Mouse (Mus musculus) layer of hippocampus, postnatal 25 days (tissue): Measurements from ENCODE around the gene Slc22a23. TPM values are rescaled to one million over a fixed set of nuclear protein-coding genes. Genes with fewer than 3 reads are reported as not detected.

Experiments
- DNase-seq, 2 experiments: peaks; one replicate each; pipeline ENCODE4 v3.0.0; 2022; ENCODE audit warnings: mixed read lengths in 2 of 2, low spot score in 1 of 2; ENCODE audit errors: extremely low spot score in 1 of 2
- total RNA-seq, 2 experiments: library from RNA; stranded (reverse); gene quantifications; 2 replicates each; pipeline ENCODE4 v1.2.3; 2021

The Slc22a23 gene
- total RNA-seq, 2 experiments from 2014 or later = 43.3 to 43.7 TPM

DNA sequence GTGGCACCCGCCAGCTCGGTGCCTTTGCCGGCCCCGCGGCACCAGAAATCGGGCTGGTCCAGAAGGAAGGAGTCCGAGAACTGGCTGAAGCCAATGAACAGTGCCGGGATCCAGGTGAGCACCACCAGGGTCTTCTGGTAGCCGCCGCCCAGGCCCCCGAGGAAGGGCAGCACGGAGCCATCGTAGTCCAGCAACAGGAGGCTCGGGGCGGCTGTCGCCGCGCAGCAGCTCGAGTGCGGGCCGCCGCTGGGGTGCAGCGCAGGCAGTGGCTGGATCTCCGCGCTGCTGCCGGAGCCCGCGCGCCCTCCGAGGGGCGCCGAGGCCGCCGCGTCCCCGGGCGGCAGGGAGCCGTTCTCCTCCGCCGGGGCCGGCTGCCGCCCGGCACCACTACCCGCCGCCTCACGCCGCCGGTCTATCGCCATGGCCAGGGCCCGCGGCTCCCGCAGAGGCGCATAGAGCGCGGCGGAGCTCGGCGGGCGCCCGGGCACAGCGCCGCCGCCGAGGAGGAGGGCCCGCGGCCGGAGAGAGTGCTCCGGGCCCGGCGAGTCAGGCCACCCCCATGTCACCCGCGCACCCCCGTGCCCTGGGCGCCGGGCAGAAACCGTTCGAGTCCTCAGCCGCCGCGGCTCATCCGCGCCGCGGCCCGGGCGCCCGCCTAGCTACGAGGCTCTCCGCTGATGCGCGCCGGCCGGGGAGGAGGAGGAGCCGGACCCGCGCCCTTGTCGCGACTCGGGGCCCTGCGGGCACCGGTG lies 430 bp downstream of the Slc22a23 start:
- DNase-seq = peak; percentile 33 to 52

DNA sequence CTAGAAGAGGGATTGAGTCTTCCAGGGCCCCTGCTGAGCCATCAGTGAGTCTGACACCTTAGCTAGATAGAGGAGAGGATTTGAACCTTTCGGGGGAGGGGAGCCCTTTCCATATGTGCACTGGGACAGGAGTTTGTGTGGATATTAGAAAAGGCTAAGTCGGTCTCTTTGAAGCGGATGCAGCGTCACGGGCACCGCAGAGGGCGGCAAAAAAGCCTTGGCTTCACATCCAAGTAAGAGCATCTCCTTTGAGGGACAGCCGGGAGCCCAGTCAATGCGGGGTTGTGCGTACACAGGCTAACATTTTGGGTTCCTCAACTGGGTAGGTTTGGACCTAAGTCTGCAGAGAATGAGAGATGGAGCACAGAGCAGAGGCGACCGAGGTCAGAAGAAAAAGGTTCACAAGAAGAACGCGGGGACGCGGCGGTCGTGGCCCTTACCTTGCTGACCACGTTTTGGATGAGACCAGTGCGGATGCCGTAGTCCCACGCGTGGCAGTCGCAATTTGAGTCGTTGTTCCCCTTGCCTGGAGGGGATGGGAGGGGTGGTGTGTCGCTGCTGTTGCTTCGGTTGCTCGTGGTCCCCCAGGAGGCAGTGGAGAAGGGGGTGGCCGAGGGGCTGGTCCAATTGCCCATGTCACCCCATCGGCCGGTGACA lies 1.1 kb downstream of the Slc22a23 start:
- DNase-seq = peak; percentile 26 to 42

DNA sequence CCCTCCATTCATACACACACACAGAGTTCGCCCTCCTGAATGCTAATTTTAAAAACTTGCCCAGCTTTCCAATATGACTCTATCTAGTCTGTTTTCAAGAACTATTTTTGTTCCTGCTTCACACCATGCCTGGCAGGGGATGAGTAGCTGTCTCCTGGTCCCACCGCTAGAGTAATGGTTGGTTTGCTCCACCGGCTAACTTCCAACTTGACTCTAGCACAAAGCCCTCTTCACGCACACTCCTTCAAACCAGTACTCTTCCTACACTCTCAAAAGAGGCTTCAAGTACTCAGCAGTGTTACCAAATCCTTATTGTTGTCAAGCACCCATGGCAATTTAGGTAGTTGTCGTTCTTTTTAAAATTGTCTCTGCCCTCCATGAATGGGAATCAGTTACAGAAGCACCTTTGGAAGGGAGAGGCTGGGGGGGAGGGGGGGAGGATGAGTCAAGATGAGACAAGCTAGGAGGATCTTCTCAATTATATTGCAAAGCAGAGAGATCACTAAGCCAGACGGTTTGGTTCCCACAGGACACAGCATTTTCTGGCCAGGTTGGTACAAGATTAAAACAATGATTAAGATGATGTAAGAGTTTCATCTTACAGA lies 2.6 kb downstream of the Slc22a23 start:
- DNase-seq = no peak

DNA sequence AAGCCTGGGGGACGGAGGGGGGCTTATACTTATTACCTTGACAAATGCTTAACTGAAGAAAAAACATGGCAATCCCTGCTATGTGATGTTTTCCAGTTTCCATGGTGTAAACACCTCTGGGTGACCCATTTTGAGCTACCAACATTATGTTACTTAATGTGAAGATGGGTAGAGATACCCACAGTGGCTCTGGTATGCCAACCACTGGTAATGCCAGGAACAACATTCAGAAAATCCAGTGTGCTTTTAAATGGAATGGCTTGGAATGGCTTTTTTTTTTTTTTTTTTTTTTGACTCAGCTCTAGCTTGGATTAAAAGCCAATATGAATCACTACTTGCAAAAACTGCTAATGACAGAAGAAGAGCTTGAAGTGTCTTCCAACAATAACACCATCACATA lies 8.1 kb downstream of the Slc22a23 start:
- no peak for DNase-seq

DNA sequence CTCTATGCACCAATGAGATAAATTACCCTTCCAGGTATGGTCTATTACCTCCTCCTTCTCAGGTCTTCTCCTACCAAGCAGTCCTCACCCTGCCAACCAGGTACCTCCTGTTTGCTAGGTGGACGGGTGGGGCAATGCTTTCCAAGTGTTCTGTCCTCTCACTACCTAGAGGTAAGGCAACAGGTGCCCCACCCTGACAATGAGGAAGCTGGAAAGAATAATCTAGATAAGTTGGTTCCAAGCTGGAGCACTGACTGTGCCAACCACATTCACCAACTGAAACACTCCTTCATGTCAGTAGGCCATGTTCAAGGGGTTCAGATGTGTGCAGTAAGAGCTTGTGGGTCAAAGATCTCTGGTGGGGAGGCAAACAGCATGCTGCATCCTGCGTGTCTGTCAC lies 10.1 kb downstream of the Slc22a23 start:
- no peak for DNase-seq

DNA sequence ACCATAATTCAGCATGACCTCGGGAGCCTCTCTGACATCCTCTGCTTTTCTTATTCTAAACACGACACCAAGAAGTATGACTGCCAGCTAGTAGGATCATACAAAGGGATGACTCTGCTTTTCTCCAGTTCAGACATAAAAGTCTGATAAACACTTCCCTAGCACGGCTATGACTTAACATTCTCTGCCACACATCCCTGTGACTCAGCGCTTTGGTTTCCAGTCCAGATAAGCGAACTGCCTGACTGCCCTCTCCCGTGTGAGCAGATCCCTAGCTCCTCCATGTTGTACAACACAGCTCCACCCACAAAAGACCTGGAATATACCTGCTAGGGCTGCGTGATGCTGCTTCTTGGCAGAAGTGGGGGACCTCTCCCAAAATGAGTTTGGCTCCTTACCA lies 12.2 kb downstream of the Slc22a23 start:
- DNase-seq = no peak

DNA sequence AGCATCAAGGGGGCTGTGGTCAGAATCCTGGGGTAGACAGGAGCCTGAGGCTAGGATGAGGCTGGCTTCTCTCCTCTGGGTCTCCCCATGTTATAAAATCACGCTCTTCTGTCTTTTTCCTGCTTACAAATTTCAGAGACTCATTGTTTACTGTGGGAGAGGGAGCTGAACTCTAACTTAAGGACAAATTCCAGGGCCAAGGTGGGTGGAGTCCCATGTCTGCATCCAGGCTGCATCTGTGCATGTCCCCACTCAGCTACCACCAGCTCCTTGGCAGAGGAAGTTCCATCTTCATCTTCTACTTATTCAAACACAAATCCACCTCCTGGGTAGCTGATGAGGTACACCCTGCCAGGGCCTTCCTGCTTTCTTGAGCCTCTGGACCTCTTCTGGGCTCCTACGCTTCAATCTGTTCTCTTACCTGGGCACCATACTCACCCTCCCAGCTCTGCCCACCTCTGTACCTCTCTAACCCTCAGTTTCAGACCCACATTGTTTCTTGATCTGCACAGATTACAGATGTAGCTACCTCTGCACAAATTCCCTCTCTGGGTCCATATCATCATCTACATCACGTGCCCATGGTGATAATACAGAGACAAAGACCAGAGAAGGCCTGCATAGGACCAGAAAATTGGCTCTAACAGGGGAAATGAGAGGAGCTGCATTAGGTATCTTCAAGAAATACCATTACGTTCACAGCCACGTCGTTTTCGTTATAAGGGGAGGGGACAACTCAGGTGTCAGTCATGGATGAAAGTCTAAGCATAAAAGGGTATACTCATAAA lies 13.4 kb downstream of the Slc22a23 start:
- no peak for DNase-seq

DNA sequence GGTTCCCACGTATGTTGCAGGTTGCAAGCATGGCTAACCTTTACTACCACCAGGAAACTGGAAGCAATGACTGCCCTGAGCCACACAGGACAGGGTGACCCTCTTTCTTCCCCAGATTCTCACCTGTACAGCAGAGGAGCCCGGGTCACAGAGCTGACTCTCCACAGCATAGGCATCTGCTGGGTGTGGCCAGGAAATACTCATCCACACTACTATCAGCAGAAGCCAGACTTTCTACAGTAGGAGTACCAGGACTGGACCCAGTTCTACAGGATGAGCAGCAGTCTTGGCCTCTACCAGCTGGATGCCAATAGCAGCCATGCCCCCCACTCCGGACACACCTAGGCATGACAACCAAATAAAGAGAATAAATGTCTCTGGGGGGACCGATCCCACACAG lies 15.4 kb downstream of the Slc22a23 start:
- DNase-seq = no peak

DNA sequence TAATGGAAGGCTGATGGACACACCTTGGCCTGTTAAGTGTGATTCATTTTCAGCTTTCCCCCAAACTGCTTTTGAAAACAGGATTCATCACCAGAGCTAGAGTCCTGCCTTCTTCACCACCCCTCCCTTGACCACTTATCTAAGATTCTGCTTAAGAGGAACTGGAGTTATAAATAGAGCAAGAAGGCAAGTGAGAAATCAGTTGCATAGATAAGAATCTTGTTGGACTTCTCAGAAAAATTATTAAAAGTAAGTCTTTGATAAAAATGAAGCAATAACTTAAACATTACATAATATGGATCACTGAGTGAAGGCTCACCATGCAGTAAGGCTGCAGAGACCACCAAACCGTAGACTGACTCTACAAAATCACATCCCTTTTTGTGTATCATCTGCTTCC lies 18.0 kb downstream of the Slc22a23 start:
- DNase-seq = no peak

DNA sequence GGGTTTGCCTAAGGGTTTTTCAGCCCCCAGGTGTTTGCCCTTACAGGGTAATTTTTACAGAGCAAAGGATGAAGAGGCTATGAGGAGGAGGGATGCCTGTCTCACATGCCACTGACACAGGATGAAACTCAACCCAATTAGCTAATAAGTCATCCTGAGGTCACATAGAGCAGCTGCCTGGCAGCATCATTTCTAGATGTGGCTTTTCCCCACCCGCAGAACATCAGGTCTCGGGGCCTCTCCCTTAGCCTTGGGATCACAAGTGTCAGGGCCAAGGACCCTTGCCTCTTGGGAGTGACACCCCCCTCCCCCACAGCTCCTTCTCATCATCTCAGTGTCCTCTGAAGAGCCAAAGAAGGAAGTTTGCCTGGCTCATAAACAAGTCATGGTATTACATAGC lies 21.6 kb downstream of the Slc22a23 start:
- no peak for DNase-seq

DNA sequence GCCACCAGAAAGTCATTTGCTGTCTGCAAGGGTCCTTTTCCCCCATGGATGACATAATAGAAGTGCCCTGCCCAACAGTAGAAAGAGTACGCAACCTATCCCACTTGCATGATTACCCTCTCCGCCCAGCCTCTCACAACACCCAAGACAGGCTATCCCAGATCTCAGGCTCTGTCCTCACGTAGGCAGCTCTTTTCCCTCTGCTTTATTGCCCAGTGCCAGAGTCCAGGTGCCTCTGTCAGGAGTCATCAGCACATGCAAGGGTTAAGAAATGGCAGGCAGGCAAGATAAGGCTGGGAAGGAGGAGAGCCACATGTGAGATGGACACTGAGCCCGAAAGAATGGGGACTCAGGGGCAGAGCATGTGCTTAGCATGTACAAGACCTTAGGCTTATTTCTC lies 24.5 kb downstream of the Slc22a23 start:
- no peak for DNase-seq

DNA sequence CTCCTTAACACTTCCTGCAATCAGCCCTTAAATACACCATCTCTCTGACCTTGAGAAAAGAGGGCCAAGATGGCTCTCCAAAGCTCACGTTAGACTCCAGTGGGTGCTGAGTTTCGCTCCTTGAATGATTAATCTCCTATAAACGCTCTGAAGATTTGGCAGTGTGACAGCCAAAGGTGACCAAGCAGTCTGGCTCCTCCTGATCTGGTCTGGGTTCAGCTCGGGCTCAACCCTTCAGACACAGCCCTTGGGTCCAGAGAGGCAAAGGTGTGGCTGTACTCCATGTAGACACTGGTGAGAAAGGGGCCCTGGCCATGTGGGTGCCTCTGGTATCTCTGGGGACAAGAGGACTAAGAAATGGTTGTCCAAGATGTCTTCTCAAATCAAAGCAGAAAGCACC lies 27.9 kb downstream of the Slc22a23 start:
- no peak for DNase-seq

DNA sequence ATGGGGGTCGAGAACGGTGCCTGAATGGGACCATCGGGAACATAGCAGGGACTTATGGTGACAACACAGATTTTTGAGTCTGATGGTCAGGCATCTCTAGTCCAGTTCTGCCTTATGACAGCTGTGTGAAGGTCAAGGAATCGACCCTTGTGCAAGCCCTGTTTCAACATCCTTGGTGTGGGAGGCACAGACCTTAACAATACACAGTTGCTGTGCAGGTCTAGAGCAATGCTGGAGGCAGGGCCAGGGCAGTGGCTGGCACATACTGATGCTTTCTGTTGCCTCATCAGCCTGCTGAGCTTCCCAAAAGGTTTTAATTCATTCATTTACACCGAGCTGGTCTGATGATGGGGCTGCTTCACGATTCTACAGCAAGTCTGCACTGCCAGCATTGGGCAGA lies 28.5 kb downstream of the Slc22a23 start:
- DNase-seq = no peak

DNA sequence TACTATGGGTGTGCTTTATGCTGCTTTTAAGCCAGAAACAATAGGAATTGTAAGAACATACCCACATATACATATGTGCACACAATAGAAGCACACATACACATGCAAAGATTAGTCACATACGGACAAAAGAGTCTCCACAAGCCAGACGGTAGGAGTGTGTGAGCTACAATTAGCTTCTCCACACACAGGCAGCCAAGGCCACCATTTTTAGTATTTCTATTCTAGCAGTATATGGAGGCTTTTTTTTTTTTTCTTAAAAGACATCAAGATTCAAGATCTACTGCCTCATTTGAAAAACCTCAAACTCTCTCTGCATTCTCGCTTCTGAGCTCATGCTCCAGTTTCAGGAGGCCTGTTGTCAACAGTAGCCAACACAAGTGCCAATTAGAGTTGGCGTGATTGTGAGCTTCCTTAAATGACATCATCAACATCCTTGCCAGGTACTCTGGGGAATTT lies 31.9 kb downstream of the Slc22a23 start:
- no peak for DNase-seq

DNA sequence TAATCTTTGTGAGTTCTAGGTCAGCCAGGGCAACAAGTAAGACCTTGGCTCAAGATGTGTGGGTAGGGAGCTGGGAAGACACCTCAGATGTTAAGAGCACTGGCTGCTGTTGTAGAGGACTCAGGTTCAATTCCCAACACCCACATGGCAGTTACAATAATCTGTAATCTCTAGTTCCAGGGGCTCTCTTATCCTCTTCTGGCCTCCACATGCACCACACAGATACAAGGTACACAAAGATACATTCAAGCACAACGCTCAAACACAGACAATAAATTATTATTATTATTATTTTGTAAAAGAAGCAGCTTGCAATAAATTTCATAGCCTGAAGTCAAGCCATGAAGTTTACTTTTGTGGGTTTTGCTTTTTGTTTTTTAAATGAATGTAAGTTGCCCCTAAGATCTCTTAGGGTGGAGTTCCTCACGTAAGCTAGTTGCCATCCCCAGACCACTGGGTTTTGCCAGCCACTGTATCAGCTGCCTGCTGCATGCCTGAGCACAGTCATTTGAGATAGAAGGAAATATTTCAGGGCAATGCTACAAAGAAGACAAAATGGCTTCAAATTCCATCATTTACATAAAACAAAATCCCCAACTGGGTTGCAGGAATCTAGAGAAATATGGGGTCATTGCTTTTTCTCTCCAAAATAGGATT lies 32.5 kb downstream of the Slc22a23 start:
- no peak for DNase-seq

DNA sequence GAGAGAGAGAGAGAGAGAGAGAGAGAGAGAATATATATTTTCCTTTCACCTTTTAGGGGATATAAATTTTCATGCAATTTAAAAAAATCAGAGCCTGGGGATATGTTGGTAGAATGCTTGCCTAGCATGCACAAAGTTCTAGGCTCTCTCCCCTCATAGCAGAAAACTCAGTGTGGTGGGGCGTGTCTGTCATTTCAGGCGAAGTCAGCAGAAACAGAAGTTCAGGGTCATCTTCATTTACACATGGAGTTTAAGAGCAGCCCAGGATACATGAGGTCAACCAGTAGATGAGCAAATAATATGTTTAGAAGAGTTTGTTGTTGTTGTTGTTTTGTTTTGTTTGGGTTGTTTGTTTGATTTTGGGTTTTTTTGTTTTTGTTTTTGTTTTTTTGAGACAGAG lies 33.4 kb downstream of the Slc22a23 start:
- DNase-seq = no peak

DNA sequence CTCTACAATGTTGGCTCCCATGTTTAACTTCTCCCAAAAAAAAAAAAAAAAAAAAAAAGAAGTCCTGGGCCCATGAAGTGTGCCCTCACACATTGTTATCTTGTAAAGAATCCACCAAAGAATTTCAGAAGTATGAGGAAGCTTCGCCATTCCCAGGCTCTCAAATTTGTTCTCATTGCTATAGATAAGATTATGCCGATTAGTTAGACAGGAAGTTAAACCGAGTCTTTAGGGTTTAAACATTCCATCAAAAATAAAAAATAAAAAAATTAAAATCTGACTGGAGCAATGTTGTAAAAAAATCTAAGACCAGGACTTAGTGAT lies 36.4 kb downstream of the Slc22a23 start:
- DNase-seq = no peak

DNA sequence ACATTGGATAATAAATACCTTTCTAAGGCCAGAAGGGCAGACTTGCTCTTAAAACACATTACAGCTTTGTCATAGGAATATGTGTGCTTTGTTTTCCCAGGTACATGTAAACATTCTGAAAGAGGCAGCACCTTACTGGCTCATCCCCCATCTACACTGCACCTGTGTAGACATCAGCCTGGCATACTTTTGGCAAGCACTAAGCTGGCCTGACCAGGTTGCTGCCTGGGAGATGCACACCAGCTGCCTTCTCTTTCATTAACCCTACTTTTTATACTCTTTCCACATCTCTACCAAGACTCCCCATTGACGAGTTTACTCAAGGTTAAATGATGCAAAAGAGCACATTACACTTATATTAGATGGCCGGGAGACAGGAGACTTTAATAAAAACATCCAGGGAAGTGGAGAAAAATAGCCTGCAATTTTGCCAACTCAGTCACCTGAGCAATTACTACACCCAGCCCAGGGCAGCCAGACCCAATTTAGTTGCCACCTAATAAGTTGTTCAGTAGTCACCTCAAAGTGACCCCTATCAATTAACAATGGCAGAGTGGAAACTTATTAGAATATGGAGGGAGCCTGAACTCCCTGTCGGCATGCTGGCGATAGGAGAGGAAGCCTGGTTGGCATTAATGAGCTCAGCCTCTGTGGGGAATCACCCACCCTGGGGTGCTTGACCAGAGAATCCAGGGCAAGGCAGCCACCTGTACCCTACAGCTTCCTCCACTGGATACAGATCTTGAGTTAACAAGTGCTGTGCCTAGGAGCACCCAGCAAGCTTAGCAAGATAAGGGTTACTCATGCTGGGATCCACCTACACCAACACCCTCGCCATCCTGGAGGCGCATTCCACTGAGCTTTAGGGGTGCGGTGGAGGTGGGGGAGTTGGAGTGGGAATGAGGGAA lies 37.0 kb downstream of the Slc22a23 start:
- DNase-seq = no peak

DNA sequence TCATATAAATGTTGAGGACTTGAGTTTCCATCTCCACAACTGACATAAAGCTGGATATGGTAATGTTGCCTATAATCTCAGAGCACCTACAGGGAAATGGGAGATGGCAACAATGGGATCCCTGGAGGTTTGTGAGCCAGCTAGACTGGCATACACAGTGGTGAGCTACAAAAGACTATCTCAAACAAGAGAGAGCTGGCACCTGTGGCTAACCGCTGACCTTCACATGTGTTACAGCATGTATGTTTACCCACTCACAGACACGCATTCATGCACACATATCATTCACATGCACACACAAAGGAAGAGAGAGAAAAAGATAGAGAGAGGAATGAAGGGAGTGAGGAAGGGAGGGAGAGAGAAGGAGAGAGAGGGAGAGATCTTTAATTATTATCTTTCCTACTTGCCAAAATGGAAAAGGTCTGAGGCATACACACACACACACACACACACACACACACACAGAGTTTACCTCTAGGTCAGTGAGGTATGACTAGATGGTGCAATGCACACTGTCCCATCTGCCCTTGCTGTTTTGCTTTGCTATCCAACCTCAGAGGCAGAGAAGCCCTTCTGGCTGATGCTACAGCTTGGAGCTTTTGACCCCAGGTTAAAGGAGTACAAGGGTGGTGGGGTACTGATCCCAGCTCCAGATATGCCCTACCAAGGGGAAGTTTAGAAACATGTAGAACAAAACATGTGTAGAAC lies 38.9 kb downstream of the Slc22a23 start:
- DNase-seq = no peak
